Mouse (Mus musculus): Measurements from ENCODE around the gene Vsig2. TPM values are rescaled to one million over a fixed set of nuclear protein-coding genes. Genes with fewer than 3 reads are reported as not detected.

Vsig2 gene
- polyA plus RNA-seq, 1 experiment from 2014 or later = 0.66 TPM

- 3% methylated on average over 31 of the region's 31 CpGs for WGBS
- H3K9me3 ChIP-seq (ENCODE audit: control insufficient read depth, low read length) = no peaks in the 10 kb centered on the region
- no peak within 1 kb of the TSS for H3K27ac ChIP-seq (ENCODE audit: low read depth, low read length)
- H3K4me3 ChIP-seq (ENCODE audit: low read depth, low read length) = peak within 1 kb of the TSS; percentile 47
- H3K36me3 ChIP-seq (ENCODE audit: control insufficient read depth, insufficient read depth, low read length) = no peaks in the 10 kb centered on the region
- H3K9ac ChIP-seq (ENCODE audit: low read depth, low read length) = peak within 1 kb of the TSS; percentile 4; the same call in 1 of the 2 replicates
- H3K4me1 ChIP-seq (replicated peaks; ENCODE audit: control insufficient read depth, insufficient read depth, low read length) = peaks cover 34% of the 10 kb centered on the region
- ATAC-seq (replicated peaks; ENCODE audit: low FRiP score) (peak; percentile 83), DNase-seq (ENCODE audit: low spot score) (peak; percentile 77)
- H3K4me2 ChIP-seq = peak within 1 kb of the TSS; percentile 72
- H3K27me3 ChIP-seq (replicated peaks; ENCODE audit: control insufficient read depth, insufficient read depth, low read length) = peaks cover 27% of the 10 kb centered on the region
Observed at GRCm38 (mm10) chr9:37552536-37553293, 13.7 kb downstream of the Vsig2 start, which contains the start of gene Nrgn. Gene Nrgn (minus strand): TSS chr9:37552904.

- Histone ChIP-seq H3K4me3 (ENCODE audit: low read depth, low read length) (no peak overlapping the region), H3K9me3 (ENCODE audit: control insufficient read depth, low read length) (no peaks in the 10 kb centered on the region), H3K27me3 (replicated peaks; ENCODE audit: control insufficient read depth, insufficient read depth, low read length) (peaks cover 24% of the 10 kb centered on the region), H3K4me2 (0 out of 2 replicates have a peak overlapping the region, but pooled peaks have one; percentile 4), H3K9ac (ENCODE audit: low read depth, low read length) (no peak overlapping the region), H3K36me3 (ENCODE audit: control insufficient read depth, insufficient read depth, low read length) (no peaks in the 10 kb centered on the region), H3K27ac (ENCODE audit: low read depth, low read length) (peak overlapping the region; percentile 54; the same call in 1 of the 2 replicates), H3K4me1 (replicated peaks; ENCODE audit: control insufficient read depth, insufficient read depth, low read length) (peaks cover 34% of the 10 kb centered on the region)
- ATAC-seq (replicated peaks; ENCODE audit: low FRiP score) = peak; percentile 82
- no peak for DNase-seq (ENCODE audit: low spot score)
- WGBS = 41% methylated on average over 1 of the region's 1 CpGs
Observed at GRCm38 (mm10) chr9:37554279-37554678, 15.2 kb downstream of the Vsig2 start.

GRCm38 (mm10) chr9:37554838-37555748, 16.0 kb downstream of the Vsig2 start, which contains the start of gene Siae:
Gene Siae (plus strand): TSS chr9:37555698.
- Histone ChIP-seq H3K9ac (ENCODE audit: low read depth, low read length) (no peak within 1 kb of the TSS), H3K27ac (ENCODE audit: low read depth, low read length) (peak within 1 kb of the TSS; percentile 54; the same call in 1 of the 2 replicates), H3K4me3 (ENCODE audit: low read depth, low read length) (no peak within 1 kb of the TSS), H3K36me3 (ENCODE audit: control insufficient read depth, insufficient read depth, low read length) (no peaks in the 10 kb centered on the region), H3K27me3 (replicated peaks; ENCODE audit: control insufficient read depth, insufficient read depth, low read length) (peaks cover 20% of the 10 kb centered on the region), H3K4me2 (no peak within 1 kb of the TSS), H3K4me1 (replicated peaks; ENCODE audit: control insufficient read depth, insufficient read depth, low read length) (peaks cover 34% of the 10 kb centered on the region), H3K9me3 (ENCODE audit: control insufficient read depth, low read length) (no peaks in the 10 kb centered on the region)
- ATAC-seq (replicated peaks; ENCODE audit: low FRiP score) (no peak), DNase-seq (ENCODE audit: low spot score) (no peak)
- 27% methylated on average over 7 of the region's 7 CpGs for WGBS

- Histone ChIP-seq H3K36me3 (ENCODE audit: control insufficient read depth, insufficient read depth, low read length) (no peaks in the 10 kb centered on the region), H3K9me3 (ENCODE audit: control insufficient read depth, low read length) (no peaks in the 10 kb centered on the region), H3K9ac (ENCODE audit: low read depth, low read length) (no peak overlapping the region), H3K4me2 (no peak overlapping the region), H3K4me1 (replicated peaks; ENCODE audit: control insufficient read depth, insufficient read depth, low read length) (peaks cover 31% of the 10 kb centered on the region), H3K27ac (ENCODE audit: low read depth, low read length) (no peak overlapping the region), H3K4me3 (ENCODE audit: low read depth, low read length) (no peak overlapping the region), H3K27me3 (replicated peaks; ENCODE audit: control insufficient read depth, insufficient read depth, low read length) (peaks cover 8% of the 10 kb centered on the region)
- ATAC-seq (replicated peaks; ENCODE audit: low FRiP score) = no peak
- 68% methylated on average over 3 of the region's 3 CpGs for WGBS
- no peak for DNase-seq (ENCODE audit: low spot score)
Observed at GRCm38 (mm10) chr9:37556366-37556765, 17.3 kb downstream of the Vsig2 start.

GRCm38 (mm10) chr9:37560617-37561016, 21.6 kb downstream of the Vsig2 start:
- Histone ChIP-seq H3K36me3 (ENCODE audit: control insufficient read depth, insufficient read depth, low read length) (no peaks in the 10 kb centered on the region), H3K4me2 (no peak overlapping the region), H3K9ac (ENCODE audit: low read depth, low read length) (no peak overlapping the region), H3K27ac (ENCODE audit: low read depth, low read length) (no peak overlapping the region), H3K9me3 (ENCODE audit: control insufficient read depth, low read length) (no peaks in the 10 kb centered on the region), H3K4me3 (ENCODE audit: low read depth, low read length) (no peak overlapping the region), H3K27me3 (replicated peaks; ENCODE audit: control insufficient read depth, insufficient read depth, low read length) (no peaks in the 10 kb centered on the region), H3K4me1 (replicated peaks; ENCODE audit: control insufficient read depth, insufficient read depth, low read length) (peaks cover 6% of the 10 kb centered on the region; the same call in 1 of the 2 replicates)
- ATAC-seq (replicated peaks; ENCODE audit: low FRiP score) = no peak
- WGBS = 90% methylated on average over 2 of the region's 2 CpGs
- no peak for DNase-seq (ENCODE audit: low spot score)

- Histone ChIP-seq H3K27ac (ENCODE audit: low read depth, low read length) (0 out of 2 replicates have a peak overlapping the region, but pooled peaks have one; percentile 19), H3K9ac (ENCODE audit: low read depth, low read length) (no peak overlapping the region), H3K36me3 (ENCODE audit: control insufficient read depth, insufficient read depth, low read length) (no peaks in the 10 kb centered on the region), H3K9me3 (ENCODE audit: control insufficient read depth, low read length) (no peaks in the 10 kb centered on the region), H3K4me2 (peak overlapping the region; percentile 5; the same call in 1 of the 2 replicates), H3K4me1 (replicated peaks; ENCODE audit: control insufficient read depth, insufficient read depth, low read length) (peaks cover 31% of the 10 kb centered on the region), H3K4me3 (ENCODE audit: low read depth, low read length) (no peak overlapping the region), H3K27me3 (replicated peaks; ENCODE audit: control insufficient read depth, insufficient read depth, low read length) (no peaks in the 10 kb centered on the region)
- 8% methylated on average over 1 of the region's 1 CpGs for WGBS
- DNase-seq (ENCODE audit: low spot score) (no peak), ATAC-seq (replicated peaks; ENCODE audit: low FRiP score) (no peak)
Observed at GRCm38 (mm10) chr9:37563805-37564204, 24.8 kb downstream of the Vsig2 start.

GRCm38 (mm10) chr9:37567019-37567418, 28.0 kb downstream of the Vsig2 start:
- no peaks in the 10 kb centered on the region for H3K9me3 ChIP-seq (ENCODE audit: control insufficient read depth, low read length)
- H3K9ac ChIP-seq (ENCODE audit: low read depth, low read length) = no peak overlapping the region
- peak overlapping the region; percentile 44; the same call in 1 of the 2 replicates for H3K4me2 ChIP-seq
- H3K4me3 ChIP-seq (ENCODE audit: low read depth, low read length) = no peak overlapping the region
- peak overlapping the region; percentile 30; the same call in 1 of the 2 replicates for H3K27ac ChIP-seq (ENCODE audit: low read depth, low read length)
- WGBS = 59% methylated on average over 2 of the region's 2 CpGs
- ATAC-seq (replicated peaks; ENCODE audit: low FRiP score) = peak; percentile 67
- H3K36me3 ChIP-seq (ENCODE audit: control insufficient read depth, insufficient read depth, low read length) = no peaks in the 10 kb centered on the region
- no peaks in the 10 kb centered on the region for H3K27me3 ChIP-seq (replicated peaks; ENCODE audit: control insufficient read depth, insufficient read depth, low read length)
- no peak for DNase-seq (ENCODE audit: low spot score)
- peaks cover 46% of the 10 kb centered on the region for H3K4me1 ChIP-seq (replicated peaks; ENCODE audit: control insufficient read depth, insufficient read depth, low read length)

- DNase-seq (ENCODE audit: low spot score) = no peak
- peak overlapping the region; percentile 42; the same call in 1 of the 2 replicates for H3K27ac ChIP-seq (ENCODE audit: low read depth, low read length)
- no peaks in the 10 kb centered on the region for H3K27me3 ChIP-seq (replicated peaks; ENCODE audit: control insufficient read depth, insufficient read depth, low read length)
- peaks cover 50% of the 10 kb centered on the region for H3K4me1 ChIP-seq (replicated peaks; ENCODE audit: control insufficient read depth, insufficient read depth, low read length)
- H3K4me2 ChIP-seq = peak overlapping the region; percentile 44
- no peaks in the 10 kb centered on the region for H3K36me3 ChIP-seq (ENCODE audit: control insufficient read depth, insufficient read depth, low read length)
- ATAC-seq (replicated peaks; ENCODE audit: low FRiP score) = peak; percentile 62
- H3K4me3 ChIP-seq (ENCODE audit: low read depth, low read length) = 0 out of 2 replicates have a peak overlapping the region, but pooled peaks have one; percentile 2
- H3K9me3 ChIP-seq (ENCODE audit: control insufficient read depth, low read length) = no peaks in the 10 kb centered on the region
- WGBS = 32% methylated on average over 5 of the region's 5 CpGs
- H3K9ac ChIP-seq (ENCODE audit: low read depth, low read length) = no peak overlapping the region
Observed at GRCm38 (mm10) chr9:37567454-37567853, 28.4 kb downstream of the Vsig2 start.
